In the genomic region with DNA sequence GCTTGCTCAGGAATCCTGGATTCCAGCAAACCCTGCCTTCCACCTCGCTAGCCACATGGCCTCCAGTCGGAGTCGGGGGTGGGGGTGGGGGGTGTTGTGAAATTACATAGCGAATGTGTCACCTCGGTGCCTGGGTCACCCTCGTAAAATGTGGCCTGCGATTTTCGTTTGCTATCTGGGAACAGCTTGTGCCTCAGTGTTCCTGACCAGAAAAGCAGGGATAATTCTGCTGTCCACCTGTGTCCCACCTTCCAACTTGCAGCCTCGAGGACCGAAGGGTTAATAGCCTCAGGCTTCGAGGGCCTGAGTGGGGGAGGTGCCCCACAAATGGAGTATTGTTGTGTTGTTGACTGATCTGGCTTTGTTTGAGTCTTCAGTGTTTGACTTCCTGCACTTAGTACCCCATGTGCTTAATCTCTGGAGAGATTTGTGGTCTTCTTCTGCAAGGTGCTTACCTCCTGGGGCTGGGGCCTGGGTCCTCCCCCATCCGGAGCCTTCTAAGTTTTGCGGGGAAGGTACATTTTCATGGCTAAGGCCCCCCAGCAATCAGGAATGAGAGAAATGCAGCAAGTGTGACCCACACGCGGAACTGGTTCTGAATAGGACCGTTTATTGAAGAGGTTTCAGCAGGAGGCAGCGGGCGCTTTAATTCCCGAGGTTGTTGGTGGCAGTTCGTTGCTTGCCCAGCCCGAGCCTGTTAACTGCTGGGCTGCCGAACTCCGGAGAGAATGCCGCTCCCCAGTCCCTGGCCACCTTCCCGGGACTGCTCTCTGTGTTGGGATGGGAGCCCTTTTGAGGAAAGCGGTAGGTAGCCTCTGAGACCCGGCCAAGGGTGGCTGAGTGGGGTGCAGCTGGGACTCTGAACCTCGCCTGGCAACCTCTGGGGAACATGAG, we compare ENCODE assay signal across 8 mouse cellular contexts. TPM values are rescaled to one million over a fixed set of nuclear protein-coding genes. Genes with fewer than 3 reads are reported as not detected.
DNase-seq lines count a peak whose midpoint lies in the region; ATAC-seq and TF ChIP-seq lines count a peak whose summit lies in the region.

No protein-coding gene starts in this region.

- peak overlapping the region; percentile 44 for H3K4me2 ChIP-seq in lung, postnatal 0 days (replicated peaks; ENCODE audit: low read depth, low read length)
- H3K4me2 ChIP-seq in heart, embryonic 11.5 days: peak overlapping the region; percentile 58
- peak overlapping the region; percentile 32 for H3K4me2 ChIP-seq in midbrain, embryonic 11.5 days

- WGBS in lung, postnatal 0 days: 15% methylated on average over 28 of the region's 28 CpGs
- 21% methylated on average over 28 of the region's 28 CpGs for WGBS in cerebellum, adult 2 months
- 10% methylated on average over 28 of the region's 28 CpGs for WGBS in heart, embryonic 11.5 days (ENCODE audit: insufficient replicate concordance)
- 8% methylated on average over 28 of the region's 28 CpGs for WGBS in midbrain, embryonic 11.5 days

- no peak overlapping the region for H3K4me3 ChIP-seq in lung, postnatal 0 days (ENCODE audit: low read depth, low read length)
- peak overlapping the region; percentile 16 for H3K4me3 ChIP-seq in cerebellum, adult 2 months (replicated peaks; ENCODE audit: insufficient read depth, low read depth, low read length)
- peak overlapping the region; percentile 19; the same call in 1 of the 2 replicates for H3K4me3 ChIP-seq in heart, embryonic 11.5 days (ENCODE audit: low read depth, low read length)
- no peak overlapping the region; the same call in 1 of the 2 replicates for H3K4me3 ChIP-seq in midbrain, embryonic 11.5 days (ENCODE audit: low read depth, low read length)

- peak overlapping the region; percentile 67 for H3K27ac ChIP-seq in lung, postnatal 0 days (ENCODE audit: low read length)
- H3K27ac ChIP-seq in cerebellum, adult 2 months (ENCODE audit: insufficient read depth, low read length): peak overlapping the region; percentile 13; the same call in 1 of the 2 replicates
- no peak overlapping the region for H3K27ac ChIP-seq in heart, embryonic 11.5 days (ENCODE audit: low read depth, low read length)
- no peak overlapping the region for H3K27ac ChIP-seq in midbrain, embryonic 11.5 days (ENCODE audit: low read depth, low read length)

- peaks cover 9% of the 10 kb centered on the region; the same call in 1 of the 2 replicates for H3K4me1 ChIP-seq in lung, postnatal 0 days (ENCODE audit: insufficient read depth, low read depth, low read length)
- H3K4me1 ChIP-seq in cerebellum, adult 2 months (ENCODE audit: control insufficient read depth, insufficient read depth, low read length): peaks cover 13% of the 10 kb centered on the region
- H3K4me1 ChIP-seq in heart, embryonic 11.5 days (ENCODE audit: control insufficient read depth, insufficient read depth, low read length): peaks cover 46% of the 10 kb centered on the region
- peaks cover 15% of the 10 kb centered on the region for H3K4me1 ChIP-seq in midbrain, embryonic 11.5 days (ENCODE audit: control insufficient read depth, insufficient read depth, low read length)

- peak; percentile 19; the same call in 1 of the 2 replicates for ATAC-seq in lung, postnatal 0 days
- no peak for ATAC-seq in heart, embryonic 11.5 days (replicated peaks; ENCODE audit: insufficient number of reproducible peaks, low FRiP score, low TSS enrichment)
- ATAC-seq in midbrain, embryonic 11.5 days (ENCODE audit: low FRiP score): peak; percentile 24; the same call in 1 of the 2 replicates

- H3K9ac ChIP-seq in lung, postnatal 0 days (replicated peaks; ENCODE audit: low read depth): no peak overlapping the region
- peak overlapping the region; percentile 52 for H3K9ac ChIP-seq in heart, embryonic 11.5 days (ENCODE audit: low read depth, low read length)
- H3K9ac ChIP-seq in midbrain, embryonic 11.5 days (ENCODE audit: low read length): peak overlapping the region; percentile 10; the same call in 1 of the 2 replicates

- no peak for TF ChIP-seq EP300 in lung, postnatal 0 days (IDR thresholded peaks at IDR 0.05)

- DNase-seq in lung, postnatal 0 days (ENCODE audit: low spot score): no peak
- no peak for DNase-seq in lung, adult 18-20 months
- peak; percentile 53 to 59 for DNase-seq in cerebellum, adult 2 months
- peak; percentile 62 for DNase-seq in kidney, postnatal 10 days
- peak; percentile 93 for DNase-seq in midbrain, embryonic 11.5 days (ENCODE audit: low spot score, missing footprints)
- DNase-seq in T-cell, adult 2 months (ENCODE audit: low spot score): no peak
- no peak for DNase-seq in testis, postnatal 14 days (ENCODE audit: low spot score)

- H3K27me3 ChIP-seq in lung, postnatal 0 days (replicated peaks; ENCODE audit: insufficient read depth, low read length): no peaks in the 10 kb centered on the region
- H3K27me3 ChIP-seq in cerebellum, adult 2 months (ENCODE audit: control insufficient read depth, insufficient read depth, low read length): no peaks in the 10 kb centered on the region
- H3K27me3 ChIP-seq in heart, embryonic 11.5 days (ENCODE audit: control insufficient read depth, insufficient read depth, low read length): peaks cover 3% of the 10 kb centered on the region; the same call in 1 of the 2 replicates
- H3K27me3 ChIP-seq in midbrain, embryonic 11.5 days (ENCODE audit: control insufficient read depth, insufficient read depth, low read length): peaks cover 20% of the 10 kb centered on the region

- no peak for TF ChIP-seq CTCF in lung, postnatal 0 days (IDR thresholded peaks at IDR 0.05)
- no peak for TF ChIP-seq CTCF in cerebellum, adult 2 months (IDR thresholded peaks at IDR 0.05; ENCODE audit: borderline replicate concordance, insufficient read depth, low read depth, low read length)

- H3K9me3 ChIP-seq in lung, postnatal 0 days (ENCODE audit: low read length): no peaks in the 10 kb centered on the region
- no peaks in the 10 kb centered on the region for H3K9me3 ChIP-seq in heart, embryonic 11.5 days (replicated peaks; ENCODE audit: control insufficient read depth, low read length)
- no peaks in the 10 kb centered on the region for H3K9me3 ChIP-seq in midbrain, embryonic 11.5 days (ENCODE audit: control insufficient read depth, low read length)

- TF ChIP-seq POLR2A in cerebellum, adult 2 months (IDR thresholded peaks at IDR 0.05; ENCODE audit: borderline replicate concordance, insufficient read depth, low read length): no peak

- H3K36me3 ChIP-seq in lung, postnatal 0 days (ENCODE audit: insufficient read depth, low read length): no peaks in the 10 kb centered on the region
- H3K36me3 ChIP-seq in heart, embryonic 11.5 days (ENCODE audit: control insufficient read depth, insufficient read depth, low read length): no peaks in the 10 kb centered on the region
- H3K36me3 ChIP-seq in midbrain, embryonic 11.5 days (ENCODE audit: control insufficient read depth, insufficient read depth, low read length): no peaks in the 10 kb centered on the region

RNA-seq across cellular contexts. Expression of gene Plekhg3, which starts 15.9 kb away (rescaled TPM):
- 2.1 and 2.9 TPM in 2 replicates for polyA plus RNA-seq in lung, postnatal 0 days (2015; fragmentation: Nextera tagmentation; extraction: Ambion mirVana)
- 30.1 and 34.4 TPM in 2 replicates for polyA plus RNA-seq in cerebellum, adult 2 months (2012; rRNA removed)
- polyA plus RNA-seq in heart, embryonic 11.5 days (2014; fragmentation: Nextera tagmentation; extraction: Ambion mirVana): 4.4 and 5.4 TPM in 2 replicates
- 0.62 and 1.3 TPM in 2 replicates for polyA plus RNA-seq in midbrain, embryonic 11.5 days (2014; fragmentation: Nextera tagmentation; extraction: Ambion mirVana)

Comparison
In these comparisons a context has a peak if more than half of its experiments do, and no peak if none do; other contexts are left out.
1. DNase-seq: peak in cerebellum, adult 2 months (2 of 2), kidney, postnatal 10 days (single experiment) and midbrain, embryonic 11.5 days (single experiment); none in lung, postnatal 0 days (single experiment), lung, adult 18-20 months (0 of 2), T-cell, adult 2 months (single experiment) and testis, postnatal 14 days (single experiment).
2. H3K27ac ChIP-seq: peak in lung, postnatal 0 days (single experiment) and cerebellum, adult 2 months (single experiment); none in heart, embryonic 11.5 days (single experiment) and midbrain, embryonic 11.5 days (single experiment).
3. H3K4me3 ChIP-seq: peak in cerebellum, adult 2 months (single experiment) and heart, embryonic 11.5 days (single experiment); none in lung, postnatal 0 days (single experiment) and midbrain, embryonic 11.5 days (single experiment).
4. Peak in every context shown above with its lines, with median percentiles within 50 percentile points of each other: H3K4me2 ChIP-seq.